Mouse (Mus musculus): Measurements from ENCODE around the gene Myof.

DNA sequence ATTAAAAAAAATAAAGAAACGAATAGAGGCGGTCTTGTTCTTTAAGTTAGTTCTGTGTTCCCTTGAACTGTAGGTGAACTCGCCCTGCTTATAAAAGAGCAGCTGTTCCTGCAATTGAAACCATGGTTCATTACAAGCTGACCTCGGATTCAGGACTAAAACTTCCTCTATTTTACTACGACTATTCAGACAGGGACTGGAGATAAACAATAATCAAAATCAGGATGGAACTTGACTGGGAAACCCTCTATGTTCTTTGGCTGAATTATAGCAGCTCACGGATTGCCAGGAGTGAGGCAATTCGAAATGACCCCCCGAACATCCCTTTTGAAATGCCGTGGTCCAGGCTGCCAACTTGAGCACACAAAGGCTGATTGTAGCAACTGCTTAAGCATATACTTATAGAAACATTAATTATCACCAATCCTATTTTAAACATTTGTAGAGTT lies 191.8 kb downstream of the Myof start:
- TF ChIP-seq CHD1 (IDR thresholded peaks at IDR 0.05; ENCODE audit: low read depth, low read length): no peak
- no peak for TF ChIP-seq CTCF (conservative IDR thresholded peaks at IDR 0.05 in 1 of 2, IDR thresholded peaks at IDR 0.05 in 1 of 2; ENCODE audit: low read depth in 2 of 2, low read length in 2 of 2)
- no peak for TF ChIP-seq JUND (conservative IDR thresholded peaks at IDR 0.05; ENCODE audit: low read depth, low read length)
- TF ChIP-seq RCOR1 (conservative IDR thresholded peaks at IDR 0.05; ENCODE audit: low read depth, low read length): no peak
- no peak for TF ChIP-seq ETS1 (conservative IDR thresholded peaks at IDR 0.05; ENCODE audit: low read depth, low read length)
- TF ChIP-seq POLR2A (IDR thresholded peaks at IDR 0.05; ENCODE audit: low read depth, low read length): no peak
- TF ChIP-seq ZC3H11A (IDR thresholded peaks at IDR 0.05; ENCODE audit: low read depth, low read length): no peak
- no peak for TF ChIP-seq KAT2A (IDR thresholded peaks at IDR 0.05; ENCODE audit: insufficient replicate concordance, low read length)
- no peak for TF ChIP-seq EP300 (IDR thresholded peaks at IDR 0.05; ENCODE audit: low read length)
- TF ChIP-seq CHD2 (IDR thresholded peaks at IDR 0.05; ENCODE audit: low read length): no peak
- TF ChIP-seq MAX (IDR thresholded peaks at IDR 0.05; ENCODE audit: low read length): no peak

Data from CH12.LX (cell line).